Mouse (Mus musculus) liver, embryonic 14 days (tissue): Measurements from ENCODE around the gene Il6st. TPM values are rescaled to one million over a fixed set of nuclear protein-coding genes. Genes with fewer than 3 reads are reported as not detected.

Experiments used
- polyA plus RNA-seq: library from polyadenylated mRNA; depleted of rRNA; stranded (reverse); fragments of >200 nt; gene quantifications from 2 replicates; pipeline ENCODE4 v1.2.3, GENCODE M21; 2012; rRNA removed

Gene Il6st
- 2.5 and 2.7 TPM in 2 replicates for polyA plus RNA-seq

GRCm38 (mm10) chr13:112463868-112464625 is at the start of gene Il6st:
Gene Il6st, plus strand, starts transcription at chr13:112464070.

Other genes with a start within 250 kb of the Il6st start
- gene Ankrd55, start 175.6 kb upstream of the Il6st start, polyA plus RNA-seq = 0.09 and 0.10 TPM in 2 replicates
- gene Il31ra, start 130.3 kb downstream of the Il6st start, polyA plus RNA-seq = 0.07 and 0.11 TPM in 2 replicates
- gene Ddx4, start 188.4 kb downstream of the Il6st start, polyA plus RNA-seq = 0.23 and 0.25 TPM in 2 replicates
- 10.7 and 12.3 TPM in 2 replicates for gene Slc38a9, start 196.7 kb downstream of the Il6st start, polyA plus RNA-seq